Mouse (Mus musculus) CH12.LX (cell line): ENCODE results near the gene Pdgfc.

Experiments used
- JUND ChIP-seq: conservative IDR thresholded peaks from 2 replicates; pipeline ENCODE4 v1.6.1; 2011; ENCODE audit warnings: low read depth, low read length, improper control_type of control experiment
- NELFE ChIP-seq: IDR thresholded peaks from 2 replicates; pipeline ENCODE4 v1.6.1; 2011; ENCODE audit warnings: low read depth, low read length, improper control_type of control experiment
- RCOR1 ChIP-seq: conservative IDR thresholded peaks from 2 replicates; pipeline ENCODE4 v1.6.1; 2012; ENCODE audit warnings: low read depth, mild to moderate bottlenecking, inconsistent platforms, low read length, improper control_type of control experiment
- SIN3A ChIP-seq: IDR thresholded peaks from 2 replicates; pipeline ENCODE4 v1.6.1; 2012; ENCODE audit warnings: low read length, improper control_type of control experiment, inconsistent platforms
- UBTF ChIP-seq: IDR thresholded peaks from 2 replicates; pipeline ENCODE4 v1.6.1; 2012; ENCODE audit warnings: low read depth, mild to moderate bottlenecking, inconsistent platforms, low read length, improper control_type of control experiment, moderate library complexity

DNA sequence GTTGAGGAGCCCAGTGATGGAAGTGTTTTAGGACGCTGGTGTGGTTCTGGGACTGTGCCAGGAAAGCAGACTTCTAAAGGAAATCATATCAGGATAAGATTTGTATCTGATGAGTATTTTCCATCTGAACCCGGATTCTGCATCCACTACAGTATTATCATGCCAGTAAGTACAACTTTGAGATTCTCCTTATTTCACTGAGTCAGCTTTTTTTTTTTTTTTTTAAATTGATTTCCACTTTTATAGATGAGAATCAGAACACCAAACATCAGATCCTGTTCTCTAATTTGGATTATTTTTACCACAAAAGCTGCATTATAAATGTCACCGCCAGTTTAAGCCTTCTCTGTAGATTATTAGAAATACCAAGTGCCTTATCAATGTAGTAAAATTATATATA lies 138.6 kb downstream of the Pdgfc start:
- no peak for TF ChIP-seq RCOR1
- no peak for TF ChIP-seq SIN3A
- no peak for TF ChIP-seq NELFE
- TF ChIP-seq UBTF, result no peak
- TF ChIP-seq JUND, result no peak
